Mouse (Mus musculus) hindbrain, embryonic 10.5 days (tissue): ENCODE measurements at regions not wholly inside any gene's neighbourhood (a gene's known extent, or its start where the extent isn't known, plus 50 kb on each side); places are given as distances from the start of the nearest gene placed in this dataset.
A peak's percentile ranks its signal among the peaks of the same experiment; 100 is the strongest.

Source experiments
- DNase-seq: peaks from one replicate; pipeline ENCODE4 v3.0.0-alpha.2; 2017; ENCODE audit warnings: low spot score
- H3K27ac ChIP-seq: fragments of 300-500 bp; sonication (generic); 2 replicates; pipeline ENCODE4 v1.5.1; 2016; ENCODE audit warnings: mild to moderate bottlenecking, moderate library complexity
- H3K27me3 ChIP-seq: fragments of 300-500 bp; sonication (generic); 2 replicates; pipeline ENCODE4 v1.6.1; 2016; ENCODE audit warnings: mild to moderate bottlenecking; ENCODE audit not compliant: poor library complexity, insufficient read depth, severe bottlenecking
- H3K36me3 ChIP-seq: fragments of 300-500 bp; sonication (generic); 2 replicates; pipeline ENCODE4 v1.6.1; 2016; ENCODE audit warnings: mild to moderate bottlenecking, moderate library complexity
- H3K4me1 ChIP-seq: fragments of 300-500 bp; sonication (generic); replicated peaks from 2 replicates; pipeline ENCODE4 v1.6.1; 2016; ENCODE audit warnings: mild to moderate bottlenecking
- H3K4me3 ChIP-seq: fragments of 300-500 bp; sonication (generic); 2 replicates; pipeline ENCODE4 v1.5.1; 2016; ENCODE audit warnings: mild to moderate bottlenecking, moderate library complexity
- H3K9me3 ChIP-seq: fragments of 300-500 bp; sonication (generic); 2 replicates; pipeline ENCODE4 v1.6.1; 2016; ENCODE audit warnings: mild to moderate bottlenecking, moderate library complexity
- whole genome bisulfite sequencing: fragments of 180-500 bp; shearing (Covaris S2); methylation state at CpG from one replicate; pipeline ENCODE4 v1.1.7; 2016; 5-methylcytosine and 5-hydroxymethylcytosine counted together

GRCm38 (mm10) chr8:89570639-89571325, 526.8 kb upstream of the Sall1 start:
- DNase-seq, result no peak
- Histone ChIP-seq H3K36me3 (no peaks in the 10 kb centered on the region), H3K27ac (peak overlapping the region; percentile 12; the same call in 1 of the 2 replicates), H3K4me1 (peaks cover 43% of the 10 kb centered on the region), H3K4me3 (no peak overlapping the region), H3K9me3 (no peaks in the 10 kb centered on the region), H3K27me3 (peaks cover 31% of the 10 kb centered on the region)
- 36% methylated on average over 10 of the region's 10 CpGs for WGBS

DNA sequence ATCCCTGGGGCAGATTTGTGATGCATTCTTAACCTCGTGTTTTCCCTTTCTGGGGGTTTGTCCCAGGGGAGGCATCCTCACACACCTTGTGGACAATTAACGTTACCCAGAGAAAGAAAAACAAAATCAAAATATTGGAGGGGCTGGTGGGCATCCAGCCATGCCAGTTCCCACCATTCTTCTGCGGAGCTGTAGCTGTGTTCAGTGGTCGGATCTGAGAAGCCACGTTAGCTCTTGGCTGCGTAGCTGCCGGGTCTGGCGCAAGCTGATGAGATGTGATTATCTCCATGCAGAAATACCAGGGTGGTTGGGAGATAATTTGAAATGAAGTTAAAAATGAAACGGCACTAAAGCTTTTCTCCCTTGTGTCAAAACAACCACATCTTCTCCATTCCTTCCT, 525.4 kb upstream of the Sall1 start:
- H3K27me3 ChIP-seq, result peaks cover 28% of the 10 kb centered on the region
- WGBS, result 67% methylated on average over 9 of the region's 9 CpGs
- H3K27ac ChIP-seq, result no peak overlapping the region
- H3K4me3 ChIP-seq, result no peak overlapping the region
- no peaks in the 10 kb centered on the region for H3K36me3 ChIP-seq
- peaks cover 43% of the 10 kb centered on the region for H3K4me1 ChIP-seq
- no peaks in the 10 kb centered on the region for H3K9me3 ChIP-seq
- no peak for DNase-seq

DNA sequence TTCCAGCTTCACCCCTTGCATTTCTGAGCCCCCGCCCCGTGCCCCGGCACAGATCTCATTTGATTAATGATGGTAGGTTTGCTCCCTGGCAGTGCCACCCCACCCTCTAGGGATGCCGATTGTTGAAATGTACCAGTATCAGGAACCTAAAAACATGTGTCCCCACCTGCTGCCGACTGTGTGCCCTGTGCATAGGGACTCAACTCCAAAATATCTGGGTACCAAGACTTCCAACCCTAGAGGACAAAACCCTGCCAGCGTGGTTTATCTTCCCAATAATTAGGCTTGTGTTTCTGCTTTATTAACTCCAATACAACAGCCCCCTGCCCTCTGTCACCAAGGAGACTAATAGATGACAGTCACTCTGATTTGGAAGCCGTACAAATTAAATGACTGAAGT, 524.7 kb upstream of the Sall1 start:
- peaks cover 43% of the 10 kb centered on the region for H3K4me1 ChIP-seq
- DNase-seq, result no peak
- 70% methylated on average over 7 of the region's 7 CpGs for WGBS
- H3K27me3 ChIP-seq, result peaks cover 21% of the 10 kb centered on the region
- no peaks in the 10 kb centered on the region for H3K9me3 ChIP-seq
- H3K27ac ChIP-seq, result no peak overlapping the region
- H3K4me3 ChIP-seq, result no peak overlapping the region
- H3K36me3 ChIP-seq, result no peaks in the 10 kb centered on the region

DNA sequence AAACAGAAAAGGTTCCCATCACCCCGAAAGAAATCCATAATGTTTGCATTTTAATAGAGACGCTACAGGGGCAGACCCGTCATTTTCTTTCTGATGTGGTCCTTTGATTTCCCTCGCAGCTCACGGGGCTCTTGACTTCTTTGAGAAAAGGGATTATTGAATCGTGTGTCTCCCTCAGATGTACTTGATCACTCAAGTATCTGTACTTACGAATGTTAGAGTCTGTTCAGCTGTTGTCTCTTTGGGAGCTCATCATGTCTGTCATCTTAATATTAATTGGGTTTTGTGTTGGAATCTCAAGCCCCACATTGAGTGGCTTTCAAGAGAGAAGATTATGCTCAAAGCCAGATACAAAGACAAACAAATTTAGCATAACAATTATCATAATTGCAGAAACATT, 523.0 kb upstream of the Sall1 start:
- H3K27me3 ChIP-seq, result peaks cover 4% of the 10 kb centered on the region
- peaks cover 33% of the 10 kb centered on the region for H3K4me1 ChIP-seq
- WGBS, result 67% methylated on average over 7 of the region's 7 CpGs
- no peaks in the 10 kb centered on the region for H3K9me3 ChIP-seq
- no peaks in the 10 kb centered on the region for H3K36me3 ChIP-seq
- H3K4me3 ChIP-seq, result no peak overlapping the region
- no peak for DNase-seq
- no peak overlapping the region for H3K27ac ChIP-seq

GRCm38 (mm10) chr8:89566461-89566860, 522.5 kb upstream of the Sall1 start:
- no peaks in the 10 kb centered on the region for H3K36me3 ChIP-seq
- H3K4me1 ChIP-seq, result peaks cover 30% of the 10 kb centered on the region
- 67% methylated on average over 4 of the region's 4 CpGs for WGBS
- peaks cover 3% of the 10 kb centered on the region; the same call in 1 of the 2 replicates for H3K27me3 ChIP-seq
- no peak for DNase-seq
- no peaks in the 10 kb centered on the region for H3K9me3 ChIP-seq
- no peak overlapping the region for H3K27ac ChIP-seq
- H3K4me3 ChIP-seq, result no peak overlapping the region

- 90% methylated on average over 9 of the region's 9 CpGs for WGBS
- Histone ChIP-seq H3K4me3 (no peak overlapping the region), H3K27ac (no peak overlapping the region), H3K27me3 (peaks cover 3% of the 10 kb centered on the region; the same call in 1 of the 2 replicates), H3K4me1 (peaks cover 27% of the 10 kb centered on the region), H3K9me3 (no peaks in the 10 kb centered on the region), H3K36me3 (no peaks in the 10 kb centered on the region)
- no peak for DNase-seq
Measured at GRCm38 (mm10) chr8:89565147-89565826, 521.3 kb upstream of the Sall1 start.

DNA sequence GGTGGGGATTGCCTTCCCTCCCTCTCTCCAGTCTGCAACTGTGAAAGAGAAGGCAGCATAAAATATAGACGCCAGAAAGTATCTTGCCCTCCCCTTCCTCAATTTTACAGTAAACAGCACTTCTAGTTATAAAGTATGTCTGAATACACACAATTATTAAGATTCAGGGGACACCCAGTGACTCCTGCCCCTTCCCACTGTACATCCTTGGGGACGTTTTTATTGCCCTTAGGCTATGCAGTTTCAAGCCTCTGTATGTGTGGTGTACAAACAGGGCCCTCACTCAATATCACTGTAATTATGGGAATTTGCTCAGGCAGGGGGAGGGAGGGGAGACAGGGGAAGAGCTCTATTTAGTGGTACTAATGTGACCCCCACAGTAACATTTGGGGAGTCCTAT, 519.6 kb upstream of the Sall1 start:
- H3K27ac ChIP-seq, result no peak overlapping the region
- WGBS, result 61% methylated on average over 2 of the region's 2 CpGs
- no peaks in the 10 kb centered on the region for H3K36me3 ChIP-seq
- H3K9me3 ChIP-seq, result no peaks in the 10 kb centered on the region
- no peak overlapping the region for H3K4me3 ChIP-seq
- DNase-seq, result no peak
- no peaks in the 10 kb centered on the region for H3K27me3 ChIP-seq
- H3K4me1 ChIP-seq, result peaks cover 11% of the 10 kb centered on the region

DNA sequence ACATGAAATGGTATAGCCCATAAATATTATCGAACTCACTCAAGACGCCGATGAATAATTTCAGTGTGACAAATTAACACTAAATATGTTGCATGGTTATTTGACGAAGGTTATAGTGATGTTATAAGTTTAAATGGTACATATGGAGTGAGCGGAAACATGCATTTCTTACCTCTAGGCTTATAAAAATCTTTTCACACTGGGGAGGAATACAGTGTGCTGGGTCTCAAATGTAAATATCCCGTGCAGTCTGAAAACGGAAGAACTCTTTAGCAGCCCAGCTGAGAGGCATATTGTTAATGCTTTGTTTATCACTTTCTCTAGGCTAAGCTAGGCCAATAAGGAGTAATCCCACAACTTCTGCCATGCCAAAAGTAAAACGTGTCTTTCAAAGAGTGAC, 518.6 kb upstream of the Sall1 start:
- H3K27ac ChIP-seq, result no peak overlapping the region
- H3K9me3 ChIP-seq, result no peaks in the 10 kb centered on the region
- H3K4me3 ChIP-seq, result no peak overlapping the region
- no peaks in the 10 kb centered on the region for H3K36me3 ChIP-seq
- H3K27me3 ChIP-seq, result no peaks in the 10 kb centered on the region
- no peak for DNase-seq
- WGBS, result 79% methylated on average over 8 of the region's 8 CpGs
- H3K4me1 ChIP-seq, result peaks cover 9% of the 10 kb centered on the region; the same call in 1 of the 2 replicates

- 47% methylated on average over 3 of the region's 3 CpGs for WGBS
- H3K36me3 ChIP-seq, result no peaks in the 10 kb centered on the region
- no peaks in the 10 kb centered on the region for H3K9me3 ChIP-seq
- no peak overlapping the region for H3K4me3 ChIP-seq
- no peaks in the 10 kb centered on the region for H3K27me3 ChIP-seq
- H3K27ac ChIP-seq, result no peak overlapping the region
- DNase-seq, result no peak
- peaks cover 4% of the 10 kb centered on the region; the same call in 1 of the 2 replicates for H3K4me1 ChIP-seq
Measured at GRCm38 (mm10) chr8:89541231-89541630, 497.3 kb upstream of the Sall1 start.

DNA sequence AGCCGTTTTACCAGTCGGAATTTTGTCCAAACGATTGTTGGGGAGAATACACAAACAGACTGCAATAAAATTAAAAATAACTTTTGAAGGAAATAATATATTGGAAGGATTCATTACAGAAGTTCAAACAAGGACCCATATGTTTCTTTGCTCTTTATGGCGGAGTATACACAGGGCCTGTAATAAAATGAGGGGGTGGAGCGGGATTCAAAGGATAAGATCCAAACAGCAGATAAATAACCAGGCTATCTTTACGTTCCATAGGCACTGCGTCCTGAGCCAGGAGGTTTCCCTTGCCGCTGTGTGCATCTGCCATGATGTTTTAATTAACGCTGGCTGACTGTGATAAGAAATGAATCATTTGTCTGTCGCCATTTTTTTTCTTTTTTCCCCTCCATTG, 490.6 kb upstream of the Sall1 start:
- no peak overlapping the region for H3K4me3 ChIP-seq
- DNase-seq, result no peak
- no peaks in the 10 kb centered on the region for H3K27me3 ChIP-seq
- H3K9me3 ChIP-seq, result no peaks in the 10 kb centered on the region
- whole genome bisulfite sequencing, result 86% methylated on average over 10 of the region's 10 CpGs
- H3K27ac ChIP-seq, result no peak overlapping the region
- H3K4me1 ChIP-seq, result no peaks in the 10 kb centered on the region
- no peaks in the 10 kb centered on the region for H3K36me3 ChIP-seq

DNA sequence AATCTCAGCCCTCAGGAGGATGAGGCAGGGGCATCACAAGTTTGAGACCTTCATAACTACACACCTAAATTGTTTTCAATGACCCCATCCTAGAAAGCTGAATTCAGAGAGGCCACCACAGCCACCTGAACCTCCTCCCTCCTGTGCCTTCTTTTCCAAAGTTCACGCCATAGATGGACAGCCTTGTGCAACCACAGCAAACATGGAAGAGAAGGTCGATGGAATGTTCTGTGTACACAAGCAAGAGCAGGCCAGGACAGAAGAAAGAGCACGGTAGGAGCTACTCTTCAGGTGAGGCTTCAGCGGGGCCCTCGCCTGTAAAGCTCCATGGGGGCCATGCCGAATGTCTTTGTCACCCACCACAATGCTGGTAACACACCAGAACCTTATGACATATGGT, 481.1 kb upstream of the Sall1 start:
- H3K27me3 ChIP-seq, result no peaks in the 10 kb centered on the region
- H3K27ac ChIP-seq, result no peak overlapping the region
- no peaks in the 10 kb centered on the region for H3K4me1 ChIP-seq
- H3K4me3 ChIP-seq, result no peak overlapping the region
- no peaks in the 10 kb centered on the region for H3K36me3 ChIP-seq
- H3K9me3 ChIP-seq, result no peaks in the 10 kb centered on the region
- 92% methylated on average over 6 of the region's 6 CpGs for WGBS
- DNase-seq, result no peak

GRCm38 (mm10) chr8:89523336-89523735, 479.4 kb upstream of the Sall1 start:
- no peaks in the 10 kb centered on the region for H3K36me3 ChIP-seq
- H3K4me3 ChIP-seq, result no peak overlapping the region
- WGBS, result 79% methylated on average over 3 of the region's 3 CpGs
- H3K9me3 ChIP-seq, result no peaks in the 10 kb centered on the region
- no peaks in the 10 kb centered on the region for H3K27me3 ChIP-seq
- no peaks in the 10 kb centered on the region for H3K4me1 ChIP-seq
- no peak overlapping the region for H3K27ac ChIP-seq
- DNase-seq, result no peak

DNA sequence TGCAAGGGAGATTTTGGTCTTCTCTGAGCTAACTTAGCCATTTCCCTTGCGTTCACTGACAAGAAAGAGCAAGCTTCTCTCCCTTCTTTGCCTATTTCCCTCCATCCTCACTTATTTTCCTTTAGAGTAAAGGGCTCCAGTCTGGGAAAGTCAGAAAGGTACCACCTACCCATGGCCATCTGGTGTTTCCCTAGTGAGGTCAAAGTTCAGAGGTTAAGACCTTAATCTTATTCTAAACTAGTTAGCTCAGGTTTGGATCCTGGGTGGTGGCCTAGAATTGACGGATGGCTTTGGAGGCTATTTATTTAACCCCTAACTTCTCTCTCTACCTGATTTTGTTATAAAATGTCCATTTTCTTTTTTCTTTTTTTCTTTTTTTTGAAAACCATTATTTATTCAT, 472.6 kb upstream of the Sall1 start:
- DNase-seq, result no peak

More for the DNA sequence above, 472.6 kb upstream of the Sall1 start:
- Histone ChIP-seq H3K4me1 (peaks cover 18% of the 10 kb centered on the region), H3K27me3 (no peaks in the 10 kb centered on the region), H3K4me3 (no peak overlapping the region), H3K36me3 (no peaks in the 10 kb centered on the region), H3K9me3 (no peaks in the 10 kb centered on the region), H3K27ac (no peak overlapping the region)
- WGBS, result 33% methylated on average over 2 of the region's 2 CpGs
